Mouse (Mus musculus): Measurements from ENCODE around the gene Brms1.

DNA sequence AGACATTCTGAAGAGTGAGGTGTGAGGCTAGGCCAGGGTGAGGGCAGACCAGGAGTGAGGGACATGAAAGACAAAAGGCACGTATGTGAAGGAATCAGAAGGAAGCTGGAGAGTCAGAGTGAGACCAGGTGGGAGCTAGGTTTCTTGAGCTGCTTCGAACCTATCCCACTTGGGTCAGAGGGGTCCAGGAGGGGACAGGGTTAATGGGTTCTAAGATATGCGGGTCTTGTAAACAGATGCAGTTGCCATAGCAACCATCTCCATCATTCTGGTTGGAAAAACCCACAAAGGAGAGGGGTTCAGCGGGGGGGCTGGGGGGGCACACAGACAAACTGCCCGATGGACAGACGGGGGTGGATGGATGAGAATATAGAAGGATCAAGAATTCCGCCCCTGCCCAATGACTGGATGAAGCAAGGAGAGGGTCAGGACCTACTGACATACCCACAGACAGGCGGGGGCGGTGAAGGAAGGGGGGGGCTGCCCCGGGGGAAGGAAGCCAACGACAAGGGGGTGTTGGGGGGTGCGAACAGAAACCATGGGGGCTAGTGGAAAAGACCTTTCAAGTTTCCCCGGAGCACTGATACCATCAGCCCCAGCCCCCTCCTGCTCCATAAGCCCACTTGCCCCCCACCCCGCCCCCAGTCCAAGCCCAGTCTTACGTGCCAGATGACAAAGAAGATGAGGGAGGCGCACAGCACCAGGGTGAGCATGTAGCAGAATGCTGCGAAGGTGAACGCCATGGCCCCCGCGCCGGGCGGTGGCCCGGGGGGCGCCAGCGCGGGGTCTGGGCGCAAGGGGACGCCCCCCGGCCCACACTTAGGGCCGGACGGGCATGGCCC lies 56.6 kb downstream of the Brms1 start:
- TF ChIP-seq POLR2A (IDR thresholded peaks at IDR 0.05; ENCODE audit: borderline replicate concordance, control insufficient read depth, low read depth, low read length) (no peak), CTCF (IDR thresholded peaks at IDR 0.05; ENCODE audit: control insufficient read depth, insufficient read depth, low read length) (no peak)
